Mouse (Mus musculus) kidney, postnatal 25 days (tissue): ENCODE data around the gene Mob1a.
A peak's percentile ranks its signal among the peaks of the same experiment; 100 is the strongest.
"Not testable (repeated sequence)": the region's sequence is repeated elsewhere in the genome, so short reads cannot be mapped to it uniquely, and the experiment has no call there.

Source experiments
- DNase-seq, 2 experiments: peaks; one replicate each; pipeline ENCODE4 v3.0.0; 2021; ENCODE audit warnings: mixed read lengths in 2 of 2

The Mob1a gene

DNA sequence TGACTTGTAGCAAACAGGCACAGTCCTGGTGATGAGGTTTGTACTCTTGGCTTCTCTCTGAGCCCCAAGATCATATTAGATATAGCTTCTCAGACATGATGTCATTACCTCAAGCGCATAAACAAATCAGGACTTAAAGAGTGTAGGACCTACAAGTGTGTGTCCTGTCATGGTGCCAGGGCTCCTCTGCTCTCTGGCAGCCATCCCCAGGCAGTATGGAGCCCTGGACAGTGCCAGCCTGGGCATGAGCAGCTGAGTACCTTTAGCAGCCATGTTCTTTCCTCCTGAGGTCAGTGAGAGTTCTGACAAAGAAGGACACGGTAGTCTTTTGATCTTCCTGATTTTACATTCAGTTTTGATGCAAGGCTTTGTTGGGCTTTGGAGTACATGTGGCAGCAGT, 17.1 kb downstream of the Mob1a start:
- no peak for DNase-seq

DNA sequence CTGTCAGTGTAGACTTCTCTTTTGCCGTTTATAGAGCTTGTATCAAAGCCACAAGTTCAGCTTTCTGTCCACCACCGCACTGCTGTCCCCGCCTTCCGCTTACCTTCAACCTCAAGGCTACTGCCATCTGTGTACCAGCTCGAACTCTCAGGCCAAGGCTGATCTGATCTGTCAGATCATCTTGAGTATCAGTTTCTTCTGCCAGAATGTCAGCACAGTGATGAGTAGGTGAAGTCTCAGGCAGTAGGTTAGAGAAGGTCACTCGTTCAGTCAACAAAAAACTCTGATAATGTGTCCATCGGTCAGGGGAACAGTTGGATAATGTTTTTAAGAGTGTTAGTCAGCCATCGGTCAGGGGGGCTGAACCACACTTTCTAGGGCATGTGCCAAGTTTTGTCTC, 19.5 kb downstream of the Mob1a start:
- not testable (repeated sequence) for DNase-seq

- DNase-seq, result no peak
These were observed 22.1 kb downstream of the Mob1a start for GRCm38 (mm10) chr6:83347916-83348315.

DNA sequence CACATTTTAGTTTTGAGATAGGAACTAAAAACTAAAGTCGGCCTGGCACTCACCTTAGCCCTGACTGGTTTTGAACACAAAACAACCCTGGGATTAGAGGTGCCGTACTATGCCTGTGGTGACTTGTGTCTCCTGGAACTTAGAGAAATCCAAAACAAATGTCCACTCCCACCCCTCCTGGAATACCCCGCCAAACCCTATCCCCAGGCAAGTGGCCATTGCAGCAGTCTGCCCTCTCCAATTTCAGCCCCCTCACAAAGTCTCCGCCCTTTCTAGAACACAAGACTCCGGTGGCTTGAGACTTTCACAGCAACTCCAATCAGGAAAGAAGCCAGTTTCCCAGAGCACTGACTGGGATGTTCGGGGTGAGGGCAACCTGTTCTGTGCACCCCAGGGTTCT, 23.1 kb downstream of the Mob1a start, which contains the start of gene Bola3:
Gene Bola3, plus strand, starts transcription at position 275 of the 400 bp plus-strand sequence.
- DNase-seq, result no peak

GRCm38 (mm10) chr6:83349274-83349958, 23.6 kb downstream of the Mob1a start:
- peak; percentile 90 to 92 for DNase-seq

GRCm38 (mm10) chr6:83350172-83350571, 24.4 kb downstream of the Mob1a start:
- no peak for DNase-seq

GRCm38 (mm10) chr6:83350851-83351405, 25.1 kb downstream of the Mob1a start:
- no peak for DNase-seq

DNA sequence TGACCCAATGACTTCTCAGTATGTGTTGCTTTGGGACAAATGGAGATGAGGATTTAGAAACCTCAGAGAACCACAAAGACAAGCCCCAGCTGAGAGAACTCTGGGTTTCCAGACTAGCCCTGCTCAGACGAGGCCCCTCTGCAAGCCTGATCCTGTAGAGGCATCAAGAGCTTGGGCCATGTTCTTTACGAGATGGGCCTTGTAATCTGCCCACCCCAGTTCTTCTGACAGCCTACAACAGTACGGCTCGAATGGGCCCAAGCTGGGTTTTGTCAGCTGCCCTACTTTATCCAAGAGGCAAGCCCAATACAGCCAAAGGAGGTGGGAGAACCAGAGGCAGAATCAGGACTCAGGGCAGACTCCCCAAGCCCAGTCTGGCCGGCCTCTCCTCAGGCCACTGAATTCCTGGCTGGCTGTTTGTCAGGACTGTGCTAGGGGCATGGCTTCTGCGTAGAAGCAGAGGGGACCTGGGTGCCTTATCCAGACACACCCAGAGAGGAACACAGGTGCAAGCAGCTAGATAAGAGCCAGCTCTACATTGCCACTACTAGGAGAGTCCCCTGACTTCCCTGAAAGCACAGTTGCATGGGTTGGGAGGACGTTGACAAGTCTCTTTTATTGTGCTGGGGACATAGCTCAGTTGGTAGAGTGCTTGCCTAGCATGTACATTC, 25.8 kb downstream of the Mob1a start:
- DNase-seq, result no peak

- no peak for DNase-seq
These were observed 27.0 kb downstream of the Mob1a start for GRCm38 (mm10) chr6:83352666-83353410.

- DNase-seq, result peak; percentile 37 to 67
These were observed 29.3 kb downstream of the Mob1a start for GRCm38 (mm10) chr6:83354856-83355781.

DNA sequence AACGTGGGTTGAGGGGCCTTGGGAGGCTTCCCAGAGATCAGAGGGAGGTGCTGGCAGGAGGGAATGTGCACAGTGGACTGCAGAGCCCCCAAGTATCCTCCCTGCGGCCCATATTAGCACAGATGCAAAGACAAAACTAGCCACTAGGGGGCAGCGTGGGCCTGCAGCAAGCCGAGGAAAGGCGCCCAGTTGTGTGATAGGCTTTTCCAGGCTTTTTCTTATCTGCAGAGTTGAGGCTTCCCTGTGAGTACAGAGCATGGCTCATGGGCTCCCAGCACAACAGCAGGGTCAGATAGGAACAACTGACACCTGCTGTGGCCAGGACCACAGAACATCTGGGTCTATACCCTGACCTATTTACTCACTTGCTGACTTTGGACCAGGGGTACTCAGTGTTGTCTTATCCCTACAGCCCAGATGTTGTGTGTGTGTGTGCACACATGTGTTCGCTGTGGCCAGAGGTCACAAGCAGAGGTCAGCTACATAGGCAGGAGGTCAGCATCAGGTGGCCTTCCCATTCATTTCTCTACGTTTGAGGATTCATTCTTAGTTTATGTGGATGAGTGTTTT, 30.8 kb downstream of the Mob1a start:
- DNase-seq, result peak; percentile 81 to 90

GRCm38 (mm10) chr6:83357436-83357835, 31.6 kb downstream of the Mob1a start:
- no peak for DNase-seq

DNA sequence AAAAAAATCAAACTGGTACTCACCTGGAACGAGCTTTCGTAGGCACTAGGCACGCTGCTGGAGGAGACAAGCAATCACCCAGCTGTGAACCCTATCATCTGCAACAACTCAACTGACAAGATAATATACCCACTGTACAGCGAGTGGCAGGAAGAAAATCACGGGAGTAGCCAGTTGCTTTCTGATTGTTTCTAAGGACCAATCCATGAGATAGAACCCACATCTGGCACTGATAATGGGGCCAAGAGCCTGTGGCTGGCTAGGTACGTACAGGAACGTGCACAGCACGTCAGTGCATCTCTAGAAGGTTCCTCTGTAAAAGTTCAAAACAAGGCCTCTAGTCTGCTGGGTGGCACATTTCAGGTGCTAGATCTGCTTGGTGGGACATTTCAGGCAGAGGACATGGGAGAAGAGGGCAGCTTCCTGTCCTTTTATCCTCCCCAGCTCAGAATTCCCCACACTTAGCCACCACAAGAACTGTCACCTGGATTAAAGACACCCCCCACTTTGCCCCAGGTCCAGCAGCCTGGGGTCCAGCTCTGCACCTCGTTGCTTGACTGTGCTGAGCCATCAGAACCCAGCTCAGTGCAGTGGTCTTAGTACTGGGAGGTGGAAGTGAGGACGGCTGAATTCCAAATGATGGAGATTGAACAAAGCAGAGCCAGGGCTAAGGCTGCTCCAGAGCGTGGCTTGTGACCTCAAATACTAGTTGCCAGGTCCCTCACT, 35.9 kb downstream of the Mob1a start:
- DNase-seq, result no peak

DNA sequence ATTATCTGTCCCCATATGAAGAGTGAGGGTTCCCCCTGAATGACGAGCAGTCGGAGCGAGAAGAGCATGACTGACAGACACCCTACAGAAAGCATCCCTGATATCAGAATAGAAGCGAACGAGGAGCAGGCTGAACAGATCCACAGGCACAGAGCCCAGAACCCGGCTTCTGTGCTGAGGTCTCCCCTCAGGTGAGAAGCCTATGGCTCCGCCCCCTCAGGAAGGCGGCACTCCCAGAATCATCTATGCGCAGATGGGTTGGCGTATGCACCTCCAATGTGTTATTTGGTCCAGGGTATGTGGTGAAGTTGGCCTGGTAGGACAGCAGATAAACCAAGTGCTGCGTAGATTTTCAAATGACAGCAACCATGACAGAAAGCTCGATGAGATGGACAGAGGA, 37.3 kb downstream of the Mob1a start:
- no peak for DNase-seq

DNA sequence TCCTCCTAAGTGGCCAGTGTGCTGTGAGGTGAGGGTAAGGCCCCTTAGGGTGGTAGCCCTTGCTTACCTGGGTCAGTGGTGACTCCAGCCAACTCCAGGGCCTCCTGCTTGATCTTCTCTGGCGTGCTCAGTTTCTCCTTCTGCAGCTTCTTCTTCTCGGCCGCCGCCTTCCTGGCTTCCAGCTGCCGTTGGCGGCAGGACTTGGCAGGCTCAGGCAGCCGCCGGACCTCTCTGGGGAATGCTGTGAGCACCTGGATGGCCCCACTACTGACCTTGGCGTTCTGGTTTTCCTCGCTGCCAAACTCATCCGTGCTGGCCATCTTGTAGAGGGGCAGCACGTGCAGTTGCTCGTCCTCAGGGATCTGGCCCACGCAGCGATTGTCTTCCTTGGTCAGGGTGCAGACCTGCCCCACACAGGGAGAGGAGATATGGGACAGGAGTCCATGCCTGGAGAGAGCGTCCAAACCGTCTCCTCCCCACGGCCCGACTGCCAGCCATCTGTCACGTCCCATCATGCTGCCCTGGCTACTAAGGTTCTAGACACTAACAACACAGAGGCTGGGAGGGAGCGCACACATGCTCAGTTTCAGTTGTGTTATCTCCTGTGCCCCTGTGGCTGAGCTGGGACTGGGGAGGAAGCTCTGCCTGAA, 44.6 kb downstream of the Mob1a start:
- DNase-seq, result no peak

DNA sequence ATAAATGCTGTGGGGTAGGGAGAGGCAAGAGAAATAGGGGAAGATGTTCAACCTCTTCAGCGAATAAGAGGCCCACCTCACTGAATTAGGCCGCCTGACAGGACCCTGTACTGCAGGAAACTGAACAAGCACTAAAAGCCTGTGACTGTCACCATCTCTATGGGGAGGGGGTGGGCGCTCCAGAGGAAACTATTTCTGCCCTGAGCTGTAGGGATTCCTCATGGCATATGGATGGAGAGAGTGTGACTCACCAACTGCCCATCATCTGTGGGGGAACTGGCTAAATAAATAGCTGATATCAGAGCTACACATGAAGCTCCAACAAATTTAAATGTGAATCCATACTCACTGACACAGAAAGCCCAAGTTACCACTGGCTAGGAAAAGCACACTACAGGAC, 45.5 kb downstream of the Mob1a start:
- DNase-seq, result no peak

- DNase-seq, result no peak
These were observed 48.0 kb downstream of the Mob1a start for GRCm38 (mm10) chr6:83373704-83374300.

DNA sequence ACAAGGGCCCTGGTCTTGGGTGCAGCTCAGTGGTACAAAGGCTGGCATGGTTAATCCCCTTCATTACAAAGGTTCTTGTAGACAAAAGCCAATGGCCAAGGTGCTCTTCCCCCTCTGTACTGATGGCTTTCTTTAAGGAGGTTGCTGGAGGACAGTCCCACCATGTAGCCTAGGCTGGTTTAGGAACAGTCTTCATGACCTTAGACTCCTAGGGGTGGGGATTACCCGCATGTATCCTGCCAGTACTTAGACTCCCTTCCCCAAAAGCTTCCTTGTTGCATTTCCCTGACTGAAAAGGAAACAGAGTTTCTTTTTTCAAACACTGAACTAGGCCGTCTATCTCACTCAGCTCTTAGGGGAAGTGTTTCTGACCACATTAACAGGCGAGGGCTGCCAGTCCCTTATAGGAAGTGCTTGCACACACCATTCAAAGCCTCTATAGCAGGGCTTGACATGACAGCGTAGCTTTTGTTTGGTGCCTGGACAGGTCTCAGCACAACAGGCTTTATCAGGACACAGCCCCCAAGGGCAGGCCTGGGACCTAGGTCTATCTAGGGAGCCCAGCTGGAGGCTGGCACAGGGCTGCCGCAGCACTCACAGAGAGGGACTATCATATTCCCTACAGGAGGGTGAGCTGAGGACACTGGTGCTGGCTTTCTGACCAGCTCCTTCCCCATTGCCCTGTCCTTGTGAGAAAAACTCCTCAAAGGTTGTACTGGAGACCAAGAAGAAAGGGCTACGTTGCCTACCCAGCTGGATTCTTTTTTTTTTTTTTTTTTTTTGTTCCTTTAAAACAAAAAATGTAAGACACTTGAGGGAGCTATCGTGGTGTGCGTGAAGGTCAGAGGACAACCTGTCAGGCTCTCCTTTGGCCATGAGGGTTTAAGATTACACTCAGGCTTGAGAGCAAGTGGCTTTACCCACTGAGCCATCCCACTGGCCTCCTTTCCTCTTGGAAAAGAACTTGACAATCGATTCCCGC, 56.0 kb downstream of the Mob1a start:
- no peak for DNase-seq

GRCm38 (mm10) chr6:83385569-83386090, 59.8 kb downstream of the Mob1a start:
- DNase-seq, result no peak
